Mouse (Mus musculus) ES-Bruce4 (cell line): Measurements from ENCODE around the gene S100a8.
A peak's percentile ranks its signal among the peaks of the same experiment; 100 is the strongest.

Source experiments
- CTCF ChIP-seq: IDR thresholded peaks from one replicate; pipeline ENCODE4 v1.8.1; 2011; ENCODE audit warnings: low read depth, low read length
- EP300 ChIP-seq: IDR thresholded peaks from 2 replicates; pipeline ENCODE4 v1.6.1; 2011; ENCODE audit warnings: low read depth, low read length; ENCODE audit not compliant: insufficient read depth
- POLR2A ChIP-seq: IDR thresholded peaks from one replicate; pipeline ENCODE4 v1.8.1; 2011; ENCODE audit warnings: low read length; ENCODE audit not compliant: insufficient read depth

DNA sequence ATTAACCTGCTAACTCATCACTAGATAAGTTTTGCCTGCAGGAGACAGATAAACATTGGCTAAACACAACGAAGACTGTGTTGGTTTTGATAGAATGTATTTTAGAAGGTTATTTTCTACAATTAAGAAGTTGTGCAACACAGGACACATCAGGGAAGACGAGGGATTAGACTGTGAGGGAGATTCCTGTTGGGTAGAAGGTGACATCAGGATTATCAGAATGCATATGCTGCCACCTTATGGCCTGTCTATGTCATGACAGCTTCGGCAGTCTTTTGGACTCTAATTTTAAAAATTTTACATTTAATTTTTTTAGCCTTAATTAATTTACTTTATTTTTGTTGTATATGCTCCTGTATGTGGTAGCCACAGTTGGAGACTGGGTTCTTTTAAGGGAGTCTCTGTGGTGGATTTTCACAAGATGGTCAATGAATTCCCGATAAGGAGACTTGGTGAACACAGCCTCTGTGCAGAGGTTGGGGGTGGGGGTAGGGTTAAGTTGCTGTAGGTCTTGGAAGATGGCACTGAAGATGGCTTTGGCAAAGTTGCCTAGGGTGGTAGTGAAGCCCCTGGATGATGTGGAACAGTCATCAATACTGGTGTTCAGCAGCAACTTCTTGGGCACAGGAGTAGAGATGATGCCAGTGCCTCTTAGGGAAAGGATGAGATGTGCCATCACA is 39.9 kb downstream of the S100a8 start:
- TF ChIP-seq POLR2A (no peak), CTCF (peak; percentile 3), EP300 (no peak)
